Mouse (Mus musculus): Measurements from ENCODE around the gene Ksr1. TPM values are rescaled to one million over a fixed set of nuclear protein-coding genes. Genes with fewer than 3 reads are reported as not detected.

The Ksr1 gene
- total and polyA plus RNA-seq, 3 experiments, result 22.5 to 73.1 (median 61.2) TPM

- Histone ChIP-seq H3K27me3 (replicated peaks) (no peaks in the 10 kb centered on the region), H3K4me3 (replicated peaks in 1 of 3; ENCODE audit: low read depth in 2 of 3, low read length in 2 of 3, poor library complexity in 1 of 3) (no peak overlapping the region), H3K27ac (ENCODE audit: insufficient read depth, low read depth) (peak overlapping the region; percentile 74; the same call in 1 of the 2 replicates), H3K4me1 (ENCODE audit: control insufficient read depth in 1 of 2, insufficient read depth in 2 of 2) (peaks cover 73 to 99% of the 10 kb centered on the region in 2 experiments), H3K36me3 (replicated peaks in 1 of 2; ENCODE audit: control insufficient read depth in 1 of 2, insufficient read depth in 1 of 2, low read length in 1 of 2) (peaks cover 13 to 71% of the 10 kb centered on the region in 2 experiments), H3K79me2 (replicated peaks; ENCODE audit: control insufficient read depth, extremely low read depth, insufficient read depth, poor library complexity, severe bottlenecking) (peaks cover 42% of the 10 kb centered on the region), H3K9me3 (replicated peaks; ENCODE audit: low read length) (no peaks in the 10 kb centered on the region), H3K4me2 (ENCODE audit: insufficient read depth, low read depth, poor library complexity, severe bottlenecking) (no peak overlapping the region), H3K9ac (ENCODE audit: insufficient read depth, low read depth) (no peak overlapping the region)
- DNase-seq (ENCODE audit: extremely low read depth), result no peak
- dilution Hi-C loops (cut with MboI; ENCODE audit: extremely low pct_ligation_motif_present, extremely low pct_unique_long_range_greater_than_20kb, low sequenced_read_pairs), result no loop called here
- in situ Hi-C loops (cut with MboI; ENCODE audit: low pct_ligation_motif_present, low pct_unique_long_range_greater_than_20kb, low sequenced_read_pairs), result no loop called here
- TF ChIP-seq ZNF384 (IDR thresholded peaks at IDR 0.05; ENCODE audit: low read depth, low read length), result no peak
- no peak for TF ChIP-seq JUND (conservative IDR thresholded peaks at IDR 0.05; ENCODE audit: low read depth, low read length)
Measured at GRCm38 (mm10) chr11:79095713-79096112, 50.5 kb downstream of the Ksr1 start.

GRCm38 (mm10) chr11:79094727-79095126 is 51.5 kb downstream of the Ksr1 start:
- peaks cover 13 to 66% of the 10 kb centered on the region in 2 experiments for H3K36me3 ChIP-seq (replicated peaks in 1 of 2; ENCODE audit: control insufficient read depth in 1 of 2, insufficient read depth in 1 of 2, low read length in 1 of 2)
- no peak overlapping the region for H3K4me3 ChIP-seq (replicated peaks in 1 of 3; ENCODE audit: low read depth in 2 of 3, low read length in 2 of 3, poor library complexity in 1 of 3)
- H3K27me3 ChIP-seq (replicated peaks), result no peaks in the 10 kb centered on the region
- dilution Hi-C loops (cut with MboI; ENCODE audit: extremely low pct_ligation_motif_present, extremely low pct_unique_long_range_greater_than_20kb, low sequenced_read_pairs) (no loop called here), in situ Hi-C loops (cut with MboI; ENCODE audit: low pct_ligation_motif_present, low pct_unique_long_range_greater_than_20kb, low sequenced_read_pairs) (no loop called here)
- no peak overlapping the region for H3K9ac ChIP-seq (ENCODE audit: insufficient read depth, low read depth)
- peaks cover 50% of the 10 kb centered on the region for H3K79me2 ChIP-seq (replicated peaks; ENCODE audit: control insufficient read depth, extremely low read depth, insufficient read depth, poor library complexity, severe bottlenecking)
- peaks cover 69 to 96% of the 10 kb centered on the region in 2 experiments for H3K4me1 ChIP-seq (ENCODE audit: control insufficient read depth in 1 of 2, insufficient read depth in 2 of 2)
- no peak for TF ChIP-seq USF1 (IDR thresholded peaks at IDR 0.05; ENCODE audit: low read depth, low read length)
- TF ChIP-seq TCF12 (IDR thresholded peaks at IDR 0.05; ENCODE audit: low read depth, low read length), result no peak
- no peak for TF ChIP-seq IRF4 (IDR thresholded peaks at IDR 0.05; ENCODE audit: low read depth, low read length)
- TF ChIP-seq GABPA (IDR thresholded peaks at IDR 0.05; ENCODE audit: insufficient replicate concordance, low read depth, low read length), result no peak
- TF ChIP-seq CTCF (conservative IDR thresholded peaks at IDR 0.05 in 1 of 2, IDR thresholded peaks at IDR 0.05 in 1 of 2; ENCODE audit: low read depth in 2 of 2, low read length in 2 of 2), result no peak
- no peak for TF ChIP-seq POLR2AphosphoS2 (IDR thresholded peaks at IDR 0.05; ENCODE audit: low read depth, low read length)
- TF ChIP-seq ZMIZ1 (IDR thresholded peaks at IDR 0.05; ENCODE audit: low read depth, low read length), result no peak
- no peak for TF ChIP-seq CHD1 (IDR thresholded peaks at IDR 0.05; ENCODE audit: low read depth, low read length)
- no peak for TF ChIP-seq TBP (conservative IDR thresholded peaks at IDR 0.05; ENCODE audit: low read depth, low read length)
- TF ChIP-seq MAZ (IDR thresholded peaks at IDR 0.05; ENCODE audit: low read depth, low read length), result no peak
- no peak for TF ChIP-seq E2F4 (IDR thresholded peaks at IDR 0.05; ENCODE audit: insufficient replicate concordance, low read depth, low read length)
- no peak for TF ChIP-seq JUND (conservative IDR thresholded peaks at IDR 0.05; ENCODE audit: low read depth, low read length)
- TF ChIP-seq BHLHE40 (IDR thresholded peaks at IDR 0.05; ENCODE audit: low read depth, low read length), result no peak
- no peak for TF ChIP-seq MYC (IDR thresholded peaks at IDR 0.05; ENCODE audit: low read depth, low read length)
- TF ChIP-seq MAX (IDR thresholded peaks at IDR 0.05; ENCODE audit: low read length), result no peak
- TF ChIP-seq EP300 (IDR thresholded peaks at IDR 0.05; ENCODE audit: low read length), result no peak
- TF ChIP-seq POLR2A (IDR thresholded peaks at IDR 0.05; ENCODE audit: low read depth, low read length), result no peak
- TF ChIP-seq SIN3A (IDR thresholded peaks at IDR 0.05; ENCODE audit: low read length), result no peak
- TF ChIP-seq ZC3H11A (IDR thresholded peaks at IDR 0.05; ENCODE audit: low read depth, low read length), result no peak
- TF ChIP-seq JUN (IDR thresholded peaks at IDR 0.05; ENCODE audit: insufficient read depth, low read depth, low read length), result no peak
- peak overlapping the region; percentile 74 for H3K27ac ChIP-seq (ENCODE audit: insufficient read depth, low read depth)
- H3K9me3 ChIP-seq (replicated peaks; ENCODE audit: low read length), result no peaks in the 10 kb centered on the region
- H3K4me2 ChIP-seq (ENCODE audit: insufficient read depth, low read depth, poor library complexity, severe bottlenecking), result peak overlapping the region; percentile 25
- DNase-seq (ENCODE audit: extremely low read depth), result no peak
